Mouse (Mus musculus) neural tube, embryonic 10.5 days (tissue): ENCODE data around the gene Oxnad1.

Experiments
- DNase-seq: peaks from one replicate; pipeline ENCODE4 v3.0.0-alpha.2; 2017; ENCODE audit warnings: low spot score; ENCODE audit errors: extremely low spot score

The Oxnad1 gene

DNA sequence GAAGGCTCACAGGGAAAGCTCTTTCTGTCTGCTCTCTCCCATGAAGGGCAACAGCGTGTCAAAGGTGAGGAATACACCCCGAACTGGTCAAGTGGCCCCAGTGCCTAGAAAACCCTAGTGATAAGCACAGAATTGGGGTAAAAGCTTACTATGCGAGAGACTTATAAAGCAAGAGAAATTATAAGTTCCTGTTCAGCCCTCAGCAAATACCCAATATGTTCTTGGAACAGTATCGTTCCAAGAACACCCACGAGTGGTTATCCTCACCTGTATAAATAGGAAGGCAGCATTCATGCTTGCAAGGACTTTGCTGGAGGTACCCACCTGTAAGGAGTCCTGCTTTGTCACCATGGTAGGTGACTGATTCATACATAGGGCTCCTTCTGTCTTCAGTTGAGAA lies 56.5 kb downstream of the Oxnad1 start, which contains the start of gene Msmb:
Msmb (plus strand) TSS at position 301 of the 400 bp plus-strand sequence.
- DNase-seq, result no peak

DNA sequence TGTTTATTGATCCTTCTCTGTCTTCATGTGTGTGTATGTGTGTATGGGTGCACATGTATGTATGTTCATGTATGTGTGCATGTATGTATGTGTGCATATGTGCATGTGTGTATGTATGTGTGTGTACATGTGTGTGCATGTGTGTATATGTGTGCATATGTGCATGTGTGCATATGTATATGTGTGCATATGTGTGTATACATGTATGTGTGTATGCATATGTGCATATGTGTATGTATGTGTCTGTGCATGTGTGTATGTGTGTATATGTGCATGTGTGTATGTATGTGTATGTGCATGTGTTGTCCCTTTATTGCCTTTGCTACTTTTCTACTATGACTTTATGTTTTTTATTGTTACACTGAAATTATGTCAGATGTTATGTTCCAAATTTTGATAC lies 59.6 kb downstream of the Oxnad1 start:
- no peak for DNase-seq

DNA sequence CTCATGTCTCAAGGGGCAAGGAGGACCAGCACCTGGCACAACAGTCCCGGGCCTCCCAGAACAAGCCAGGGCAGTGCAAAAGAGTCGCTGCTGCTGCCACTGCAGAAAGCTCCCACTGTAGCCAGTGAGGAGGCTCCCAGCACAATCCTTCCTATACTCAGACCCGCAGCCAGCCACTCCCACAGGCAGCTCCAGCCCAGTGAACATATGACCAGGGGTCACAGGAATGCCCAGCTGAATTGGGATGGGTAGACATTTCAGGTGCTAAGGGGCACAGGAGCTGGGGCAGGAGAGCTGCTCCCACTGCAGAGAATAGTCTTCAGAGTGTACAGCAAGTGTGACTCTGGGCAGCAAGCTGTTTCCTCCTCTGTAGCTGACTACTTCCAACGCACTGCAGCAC lies 60.2 kb downstream of the Oxnad1 start:
- no peak for DNase-seq

GRCm38 (mm10) chr14:32145809-32146511 lies 60.8 kb downstream of the Oxnad1 start:
- no peak for DNase-seq

- no peak for DNase-seq
These were observed 61.4 kb downstream of the Oxnad1 start for GRCm38 (mm10) chr14:32146578-32146977.

DNA sequence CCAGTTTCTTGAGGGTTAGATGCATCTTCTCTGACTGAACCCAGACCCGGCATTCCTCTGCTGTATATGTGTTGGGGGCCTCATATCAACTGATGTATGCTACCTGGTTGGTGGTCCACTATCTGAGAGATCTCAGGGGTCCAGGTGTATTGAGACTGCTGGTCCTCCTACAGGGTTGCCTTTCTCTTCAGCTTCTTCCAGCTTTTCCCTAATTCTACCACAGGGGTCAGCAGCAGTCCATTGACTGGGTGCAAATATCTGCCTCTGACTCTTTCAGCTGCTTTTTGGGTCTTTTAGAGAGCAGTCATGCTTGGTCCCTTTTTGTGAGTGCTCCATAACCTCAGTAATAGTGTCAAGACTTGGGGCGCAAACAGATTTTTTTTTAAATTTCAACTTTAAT lies 65.7 kb downstream of the Oxnad1 start:
- DNase-seq, result no peak

- DNase-seq, result no peak
These were observed 67.2 kb downstream of the Oxnad1 start for GRCm38 (mm10) chr14:32152243-32152965.
